Mouse (Mus musculus): ENCODE data around the gene Irak1bp1.

DNA sequence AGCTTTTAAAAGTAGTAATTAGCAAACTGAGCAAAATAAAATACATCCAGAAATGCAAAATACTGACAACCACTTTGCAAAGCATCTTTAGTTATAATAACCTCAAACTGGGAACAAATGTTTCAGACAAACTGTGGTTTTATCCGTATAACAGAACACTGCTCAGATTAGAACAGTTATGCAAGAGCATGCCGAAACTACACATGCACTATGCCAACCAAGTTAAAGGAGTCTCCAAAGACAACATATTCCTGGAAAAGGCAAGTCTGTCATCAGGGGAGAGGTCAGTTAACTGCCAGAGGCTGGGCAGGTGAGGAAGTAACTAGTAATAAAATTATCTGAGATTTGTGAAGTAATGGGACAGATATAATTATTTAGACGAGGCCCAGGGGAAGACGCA, 13.3 kb downstream of the Irak1bp1 start:
- TF ChIP-seq CTCF (IDR thresholded peaks at IDR 0.05; ENCODE audit: borderline replicate concordance, control insufficient read depth, extremely low read depth, insufficient read depth, low read length, poor library complexity) (no peak), POLR2A (IDR thresholded peaks at IDR 0.05; ENCODE audit: control insufficient read depth, extremely low read depth, insufficient read depth, low read length, poor library complexity) (no peak)
